Mouse (Mus musculus): Measurements from ENCODE around the gene Uba3. TPM values are rescaled to one million over a fixed set of nuclear protein-coding genes. Genes with fewer than 3 reads are reported as not detected.
A peak's percentile ranks its signal among the peaks of the same experiment; 100 is the strongest.

Gene Uba3
- polyA plus RNA-seq (2012; ENCODE audit: insufficient read depth, insufficient read length, low replicate concordance, missing spikeins) = not detected in 2 replicates

DNA sequence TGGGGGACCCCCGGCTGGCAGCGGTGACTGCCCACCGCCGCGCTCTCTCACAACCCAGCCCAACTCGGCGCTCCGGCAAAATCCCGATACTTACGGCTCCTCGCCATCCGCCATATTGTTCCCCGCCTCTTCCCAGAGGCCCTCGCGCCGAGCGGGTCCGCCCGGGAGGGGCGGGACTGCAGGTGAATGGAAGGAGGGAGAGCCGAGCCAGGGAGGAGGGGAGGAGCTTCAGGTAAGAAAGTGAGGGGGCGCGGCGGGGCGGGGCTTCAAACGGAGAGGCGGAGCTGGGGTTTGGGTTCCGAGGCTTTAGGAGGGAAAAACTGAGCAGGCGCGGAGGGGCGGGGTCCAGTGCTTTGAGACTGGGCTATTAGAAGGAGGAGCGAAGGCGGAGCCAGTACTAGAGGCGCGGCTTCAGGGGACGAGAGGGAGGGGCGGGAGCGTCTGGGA lies at the start of gene Uba3:
TSS of gene Uba3 (minus strand) at position 209 of the 447 bp plus-strand sequence.
- TF ChIP-seq POLR2A (IDR thresholded peaks at IDR 0.05; ENCODE audit: insufficient read depth, low read depth, low read length) = peak; percentile 49
- no peak for TF ChIP-seq CTCF (IDR thresholded peaks at IDR 0.05; ENCODE audit: insufficient read depth, low read depth, low read length)
- no peaks in the 10 kb centered on the region for H3K4me1 ChIP-seq (ENCODE audit: control insufficient read depth, insufficient read depth, low read length)
- peak within 1 kb of the TSS; percentile 68 for H3K4me3 ChIP-seq (ENCODE audit: insufficient read depth, low read depth, low read length)
- WGBS = under 1% methylated on average over 38 of the region's 38 CpGs
- no peak within 1 kb of the TSS for H3K27ac ChIP-seq (ENCODE audit: insufficient read depth, low read depth, low read length)

DNA sequence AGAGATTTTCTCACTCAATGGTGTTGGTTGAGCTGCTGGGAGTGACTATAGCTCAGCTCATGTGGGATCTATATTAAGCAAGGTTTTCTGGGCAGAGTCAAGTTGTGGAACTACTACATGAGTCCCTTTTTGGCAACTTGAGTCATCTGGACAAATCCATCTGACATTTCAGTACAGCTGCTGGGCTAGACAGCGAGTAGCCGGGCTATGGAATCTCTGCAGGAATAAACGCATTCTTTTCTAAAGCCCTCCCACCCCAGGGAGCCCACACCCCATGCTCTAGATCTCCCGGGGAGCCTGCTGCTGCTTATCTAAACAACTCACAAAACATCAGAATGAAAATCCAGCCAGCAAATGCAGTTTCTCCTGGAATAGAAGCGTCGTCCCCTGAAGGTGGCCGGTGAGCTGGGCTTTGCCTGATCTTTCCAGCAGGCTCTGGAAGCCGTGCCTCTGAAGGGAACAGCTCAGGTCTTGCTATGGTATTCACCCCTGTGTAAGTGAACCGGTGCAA lies 47.3 kb upstream of the Uba3 start, which contains the start of gene Lmod3:
TSS of gene Lmod3 (minus strand) at position 49 of the 511 bp plus-strand sequence.
- Histone ChIP-seq H3K4me1 (ENCODE audit: control insufficient read depth, insufficient read depth, low read length) (peaks cover 6% of the 10 kb centered on the region), H3K4me3 (ENCODE audit: insufficient read depth, low read depth, low read length) (no peak within 1 kb of the TSS), H3K27ac (ENCODE audit: insufficient read depth, low read depth, low read length) (no peak within 1 kb of the TSS)
- 39% methylated on average over 9 of the region's 9 CpGs for WGBS
- TF ChIP-seq CTCF (IDR thresholded peaks at IDR 0.05; ENCODE audit: insufficient read depth, low read depth, low read length) (no peak), POLR2A (IDR thresholded peaks at IDR 0.05; ENCODE audit: insufficient read depth, low read depth, low read length) (no peak)

DNA sequence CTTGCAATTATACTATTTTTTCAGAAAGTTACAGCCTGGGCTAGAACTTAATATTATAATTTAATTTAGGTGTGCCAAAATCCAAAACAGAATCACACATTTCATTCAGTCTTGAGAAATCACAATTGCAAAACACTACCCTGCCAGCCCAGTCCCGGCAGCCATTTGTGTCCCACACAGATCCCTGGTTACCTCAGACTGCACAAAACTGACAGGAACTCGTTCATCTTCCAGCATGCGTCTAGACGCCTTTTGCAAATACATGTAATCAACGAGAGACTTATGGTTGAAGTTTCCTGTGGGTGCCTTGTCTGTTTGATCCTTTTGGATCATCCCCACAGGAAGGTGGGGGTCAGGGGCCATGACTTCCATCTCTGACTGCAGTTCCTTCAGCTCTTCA lies 46.6 kb upstream of the Uba3 start:
- TF ChIP-seq CTCF (IDR thresholded peaks at IDR 0.05; ENCODE audit: insufficient read depth, low read depth, low read length) = no peak
- no peak for TF ChIP-seq POLR2A (IDR thresholded peaks at IDR 0.05; ENCODE audit: insufficient read depth, low read depth, low read length)
- no peak overlapping the region for H3K4me3 ChIP-seq (ENCODE audit: insufficient read depth, low read depth, low read length)
- H3K27ac ChIP-seq (ENCODE audit: insufficient read depth, low read depth, low read length) = no peak overlapping the region
- peaks cover 6% of the 10 kb centered on the region for H3K4me1 ChIP-seq (ENCODE audit: control insufficient read depth, insufficient read depth, low read length)
- WGBS = 85% methylated on average over 5 of the region's 5 CpGs

DNA sequence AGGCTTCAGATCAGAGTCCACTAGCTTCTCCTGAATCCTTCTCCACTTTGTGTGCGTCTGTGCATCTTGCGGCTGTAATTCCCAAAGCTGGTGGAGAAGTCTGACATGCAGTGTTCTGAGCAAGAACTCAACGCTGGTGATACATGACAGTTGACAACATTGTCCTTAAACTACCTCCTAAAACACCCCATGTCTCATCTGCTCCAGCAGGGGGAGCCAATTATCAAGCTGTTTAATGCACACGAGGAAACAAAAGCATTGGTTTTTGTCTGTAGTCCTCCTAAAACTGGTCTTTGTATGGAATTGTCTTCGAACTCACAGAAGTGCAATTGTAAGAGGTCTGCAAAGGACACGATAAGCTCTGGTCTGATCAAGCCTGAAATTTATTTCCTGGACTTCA lies 45.5 kb upstream of the Uba3 start:
- Histone ChIP-seq H3K27ac (ENCODE audit: insufficient read depth, low read depth, low read length) (no peak overlapping the region), H3K4me1 (ENCODE audit: control insufficient read depth, insufficient read depth, low read length) (peaks cover 6% of the 10 kb centered on the region), H3K4me3 (ENCODE audit: insufficient read depth, low read depth, low read length) (no peak overlapping the region)
- 34% methylated on average over 6 of the region's 6 CpGs for WGBS
- no peak for TF ChIP-seq POLR2A (IDR thresholded peaks at IDR 0.05; ENCODE audit: insufficient read depth, low read depth, low read length)
- TF ChIP-seq CTCF (IDR thresholded peaks at IDR 0.05; ENCODE audit: insufficient read depth, low read depth, low read length) = no peak

DNA sequence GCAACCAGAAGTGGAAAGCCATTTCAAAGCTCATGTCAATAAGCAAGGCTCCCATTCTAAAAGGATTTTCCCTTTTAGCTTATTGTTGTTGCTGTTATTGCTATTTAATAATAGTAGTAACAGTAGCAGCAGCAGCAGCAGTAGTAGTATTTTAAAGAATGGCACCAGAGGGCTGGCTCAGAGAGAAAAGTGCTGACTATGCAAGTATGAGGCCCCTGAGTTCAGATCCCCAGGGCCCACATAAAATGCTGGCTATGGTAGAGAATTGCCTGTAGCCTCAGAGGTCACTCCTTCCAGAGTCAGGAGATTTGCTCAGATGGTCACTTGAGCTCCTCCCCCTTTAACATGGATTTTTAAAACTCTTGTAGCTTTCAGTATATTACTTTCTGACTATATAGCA lies 39.8 kb upstream of the Uba3 start:
- Histone ChIP-seq H3K27ac (ENCODE audit: insufficient read depth, low read depth, low read length) (no peak overlapping the region), H3K4me1 (ENCODE audit: control insufficient read depth, insufficient read depth, low read length) (no peaks in the 10 kb centered on the region), H3K4me3 (ENCODE audit: insufficient read depth, low read depth, low read length) (no peak overlapping the region)
- TF ChIP-seq POLR2A (IDR thresholded peaks at IDR 0.05; ENCODE audit: insufficient read depth, low read depth, low read length) = no peak
- TF ChIP-seq CTCF (IDR thresholded peaks at IDR 0.05; ENCODE audit: insufficient read depth, low read depth, low read length) = no peak

DNA sequence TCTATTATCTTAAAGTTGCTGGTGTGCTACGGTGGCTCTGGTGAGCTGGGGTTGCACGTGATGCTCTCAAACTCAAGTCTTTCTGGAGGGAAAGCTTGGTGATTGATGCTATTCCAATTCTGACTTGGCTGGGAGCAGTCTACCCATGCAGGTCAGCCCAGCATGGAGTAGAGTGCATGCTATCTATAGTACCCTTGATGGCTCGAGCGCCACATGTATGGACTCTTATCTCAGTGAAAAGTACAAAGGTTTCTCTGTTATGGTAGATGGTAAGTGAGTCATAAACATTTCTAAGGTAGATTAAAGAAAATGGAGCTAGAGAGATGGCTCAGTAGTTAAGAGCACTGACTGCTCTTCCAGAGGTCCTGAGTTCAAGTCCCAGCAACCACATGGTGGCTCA lies 37.1 kb upstream of the Uba3 start:
- TF ChIP-seq CTCF (IDR thresholded peaks at IDR 0.05; ENCODE audit: insufficient read depth, low read depth, low read length) (no peak), POLR2A (IDR thresholded peaks at IDR 0.05; ENCODE audit: insufficient read depth, low read depth, low read length) (no peak)
- WGBS = 95% methylated on average over 4 of the region's 4 CpGs
- no peak overlapping the region for H3K27ac ChIP-seq (ENCODE audit: insufficient read depth, low read depth, low read length)

DNA sequence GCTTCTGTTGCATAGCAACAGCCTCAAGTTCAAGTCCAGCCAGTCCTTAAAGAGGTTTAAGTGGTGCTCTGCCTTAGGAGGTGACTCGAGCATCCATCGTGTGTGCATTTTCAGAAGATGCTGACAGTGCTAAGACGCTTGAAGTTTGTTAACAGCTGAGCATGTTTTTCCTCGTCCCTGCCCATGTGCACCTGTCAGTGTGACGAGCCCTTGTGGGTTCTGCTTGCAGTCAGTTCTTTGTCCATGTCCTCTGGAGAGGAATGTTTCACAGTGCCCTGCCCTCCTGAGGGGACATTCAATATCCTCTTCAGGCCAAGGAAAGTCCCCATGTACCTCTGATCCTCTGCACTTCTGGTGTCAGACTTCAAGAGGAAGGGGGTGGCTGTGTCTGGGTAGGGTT lies 34.6 kb upstream of the Uba3 start:
- no peak overlapping the region for H3K27ac ChIP-seq (ENCODE audit: insufficient read depth, low read depth, low read length)
- H3K4me3 ChIP-seq (ENCODE audit: insufficient read depth, low read depth, low read length) = no peak overlapping the region
- no peak for TF ChIP-seq CTCF (IDR thresholded peaks at IDR 0.05; ENCODE audit: insufficient read depth, low read depth, low read length)
- TF ChIP-seq POLR2A (IDR thresholded peaks at IDR 0.05; ENCODE audit: insufficient read depth, low read depth, low read length) = no peak
- WGBS = 85% methylated on average over 5 of the region's 5 CpGs
- H3K4me1 ChIP-seq (ENCODE audit: control insufficient read depth, insufficient read depth, low read length) = no peaks in the 10 kb centered on the region

More for the DNA sequence above, 37.1 kb upstream of the Uba3 start:
- no peaks in the 10 kb centered on the region for H3K4me1 ChIP-seq (ENCODE audit: control insufficient read depth, insufficient read depth, low read length)
- no peak overlapping the region for H3K4me3 ChIP-seq (ENCODE audit: insufficient read depth, low read depth, low read length)

DNA sequence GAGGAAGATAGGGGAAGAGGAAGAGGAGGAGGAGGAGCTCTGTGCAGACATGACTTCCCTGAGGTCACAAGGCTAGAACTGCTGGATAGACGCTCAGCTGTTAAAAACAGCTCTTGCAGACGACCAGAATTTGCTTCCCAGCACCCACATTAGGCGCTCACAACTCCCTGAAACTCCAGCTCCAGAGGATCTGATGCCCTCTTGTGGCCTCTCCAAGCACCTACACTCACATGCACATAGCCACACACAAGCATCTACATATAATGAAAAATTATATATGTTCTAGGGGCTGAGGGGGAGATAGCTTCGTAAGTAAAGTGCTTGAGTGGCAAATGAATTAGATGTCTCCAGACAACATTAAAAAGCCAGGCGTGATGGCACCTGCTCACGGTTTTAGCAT lies 33.9 kb upstream of the Uba3 start:
- 95% methylated on average over 6 of the region's 6 CpGs for WGBS
- H3K27ac ChIP-seq (ENCODE audit: insufficient read depth, low read depth, low read length) = no peak overlapping the region
- H3K4me1 ChIP-seq (ENCODE audit: control insufficient read depth, insufficient read depth, low read length) = no peaks in the 10 kb centered on the region
- H3K4me3 ChIP-seq (ENCODE audit: insufficient read depth, low read depth, low read length) = no peak overlapping the region
- TF ChIP-seq POLR2A (IDR thresholded peaks at IDR 0.05; ENCODE audit: insufficient read depth, low read depth, low read length) = no peak
- no peak for TF ChIP-seq CTCF (IDR thresholded peaks at IDR 0.05; ENCODE audit: insufficient read depth, low read depth, low read length)

DNA sequence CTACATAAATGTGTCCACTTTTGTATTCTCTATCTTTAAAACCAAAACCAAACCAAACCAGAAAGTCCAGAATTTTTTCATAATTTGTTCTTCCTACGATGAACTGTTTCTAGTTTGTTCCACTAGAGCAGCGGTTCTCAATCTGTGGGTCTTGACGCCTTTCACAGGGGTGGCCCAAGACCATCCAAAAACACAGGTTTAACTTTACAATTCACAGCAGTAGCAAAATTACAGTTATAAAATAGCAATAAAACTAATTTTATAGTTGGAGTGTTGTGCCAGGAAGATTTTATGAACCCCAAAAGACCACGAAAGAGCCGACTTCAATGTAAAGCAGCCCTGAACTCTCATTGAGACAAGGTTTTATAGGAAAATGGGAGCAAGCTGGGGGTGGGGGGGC lies 30.6 kb upstream of the Uba3 start:
- WGBS = 96% methylated on average over 5 of the region's 5 CpGs
- H3K4me3 ChIP-seq (ENCODE audit: insufficient read depth, low read depth, low read length) = no peak overlapping the region
- no peak overlapping the region for H3K27ac ChIP-seq (ENCODE audit: insufficient read depth, low read depth, low read length)
- TF ChIP-seq POLR2A (IDR thresholded peaks at IDR 0.05; ENCODE audit: insufficient read depth, low read depth, low read length) (no peak), CTCF (IDR thresholded peaks at IDR 0.05; ENCODE audit: insufficient read depth, low read depth, low read length) (no peak)
- no peaks in the 10 kb centered on the region for H3K4me1 ChIP-seq (ENCODE audit: control insufficient read depth, insufficient read depth, low read length)

Data from olfactory bulb, adult 2 months (tissue).